Mouse (Mus musculus) left cerebral cortex, postnatal 14 days (tissue): ENCODE data around the gene Angptl2. TPM values are rescaled to one million over a fixed set of nuclear protein-coding genes. Genes with fewer than 3 reads are reported as not detected.
"Not testable (repeated sequence)": the region's sequence is repeated elsewhere in the genome, so short reads cannot be mapped to it uniquely, and the experiment has no call there.

ENCODE experiments used
- DNase-seq, 2 experiments: peaks; one replicate each; pipeline ENCODE4 v3.0.0; 2021 to 2022; ENCODE audit warnings: low spot score in 2 of 2, mixed read lengths in 1 of 2
- intact Hi-C: fragments of 180-260 bp; cut with DNase I; formaldehyde crosslinking; loops from one replicate; pipeline ENCODE4 v1.15.1; 2025
- total RNA-seq, 2 experiments: library from RNA; stranded (reverse); gene quantifications; 2 replicates each; pipeline ENCODE4 v1.2.3; 2021

Angptl2 gene
- total RNA-seq, 2 experiments from 2014 or later: 3.1 to 3.6 TPM

DNA sequence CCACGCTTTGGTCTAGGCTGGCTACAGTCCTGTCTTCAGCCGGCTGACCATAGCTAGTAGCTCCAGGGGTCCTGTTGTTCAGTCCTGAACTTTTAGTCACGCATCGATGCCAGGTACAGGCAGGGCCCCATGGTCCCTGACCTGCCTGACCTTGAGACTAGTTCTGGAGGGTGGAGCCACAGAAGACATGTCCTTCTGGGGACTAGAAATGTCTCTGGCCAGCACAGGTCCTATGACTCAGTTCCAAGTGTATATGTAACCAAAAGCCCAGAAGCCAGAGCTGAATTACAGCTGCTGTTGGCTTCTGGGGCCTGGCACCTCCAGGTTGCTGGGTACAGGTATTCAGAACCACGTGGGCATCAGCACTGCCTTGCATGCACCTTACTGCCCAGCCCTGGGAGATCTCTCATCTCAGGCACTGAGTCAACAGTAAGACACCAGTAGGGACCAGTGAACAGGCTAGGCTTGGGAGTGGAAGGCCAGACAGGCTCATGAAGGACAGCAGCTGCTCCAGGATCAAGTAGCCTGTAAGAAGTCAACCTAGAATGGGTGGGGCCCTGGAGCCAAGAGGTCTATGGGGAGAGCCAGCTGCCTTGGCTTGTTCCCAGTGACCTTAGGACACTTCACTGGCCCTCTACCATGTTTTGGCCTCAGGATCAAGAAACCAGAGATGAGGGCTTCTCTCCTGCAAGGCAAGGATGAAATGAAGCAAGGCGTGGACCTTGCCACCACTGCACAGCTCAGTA, 26.8 kb upstream of the Angptl2 start:
- DNase-seq: no peak
- intact Hi-C loops: no loop called here

GRCm38 (mm10) chr2:33189976-33190375, 25.9 kb upstream of the Angptl2 start:
- DNase-seq: no peak
- intact Hi-C loops: no loop called here

GRCm38 (mm10) chr2:33200368-33201068, 15.4 kb upstream of the Angptl2 start:
- no peak for DNase-seq
- intact Hi-C loops: no loop called here

DNA sequence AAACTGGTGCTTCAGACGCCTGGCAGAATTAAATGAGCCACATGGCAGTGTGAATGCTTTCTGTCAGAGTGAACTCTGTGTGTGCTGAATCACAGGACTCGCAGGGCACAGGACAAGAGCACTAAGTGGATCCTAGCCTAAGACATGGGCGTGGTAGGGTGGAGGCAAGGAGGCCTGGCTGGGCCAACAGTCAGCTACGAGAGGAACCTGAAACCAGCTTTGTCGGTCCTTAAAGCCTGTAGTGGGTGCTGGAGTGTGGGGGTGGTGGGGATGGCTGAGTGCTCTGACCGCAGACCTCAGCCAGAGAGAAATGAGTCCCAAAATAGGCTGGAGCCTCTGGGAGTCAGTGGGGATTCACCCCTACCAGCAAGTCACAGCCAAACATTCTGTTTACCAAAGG, 12.6 kb upstream of the Angptl2 start:
- intact Hi-C loops: no loop called here
- DNase-seq: no peak

DNA sequence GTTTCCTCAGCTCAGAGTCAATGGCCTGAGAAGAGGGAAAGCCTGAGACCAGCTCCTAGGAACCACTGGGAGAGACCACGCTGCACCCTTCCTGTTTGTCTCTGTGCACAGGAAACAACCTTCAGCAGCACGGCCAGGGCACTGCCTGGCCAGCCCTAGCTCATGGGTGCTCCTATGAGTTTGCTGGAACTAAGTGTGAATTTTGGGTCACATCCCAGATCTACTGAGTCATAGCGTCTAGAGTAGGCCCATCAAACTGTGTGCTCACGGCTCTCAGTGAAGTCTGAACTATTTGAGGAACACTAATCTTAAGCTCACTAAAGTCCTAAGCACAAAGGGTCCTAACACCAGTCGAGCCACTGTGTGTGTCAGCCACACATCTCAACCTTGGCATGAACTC, 10.9 kb upstream of the Angptl2 start:
- intact Hi-C loops: no loop called here
- no peak for DNase-seq

- DNase-seq: no peak
- intact Hi-C loops: no loop called here
Measured at GRCm38 (mm10) chr2:33205939-33206525, 9.8 kb upstream of the Angptl2 start.

- intact Hi-C loops: no loop called here
Measured at GRCm38 (mm10) chr2:33207069-33207468, 8.8 kb upstream of the Angptl2 start.

DNA sequence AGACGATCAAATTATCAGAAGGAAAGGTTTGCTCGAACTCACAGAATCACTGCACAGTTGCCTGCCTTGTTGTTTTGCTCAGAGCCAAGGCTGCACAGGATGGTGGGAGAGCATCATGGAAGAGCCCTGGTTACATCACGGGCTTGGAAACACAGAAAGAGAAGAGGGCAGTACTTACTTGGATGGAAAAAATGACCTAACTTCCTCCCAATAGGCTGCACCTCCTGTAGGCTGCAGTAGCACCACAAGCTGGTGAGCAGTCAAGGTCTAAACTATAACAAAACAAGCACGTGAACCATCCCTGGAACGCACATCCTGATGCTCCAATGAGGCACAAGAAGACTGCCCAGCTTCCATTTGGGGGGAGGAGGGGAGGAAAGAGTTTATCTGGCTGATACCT, 7.7 kb upstream of the Angptl2 start:
- no peak for DNase-seq
- intact Hi-C loops: no loop called here

More at GRCm38 (mm10) chr2:33207069-33207468, 8.8 kb upstream of the Angptl2 start:
- DNase-seq: no peak

DNA sequence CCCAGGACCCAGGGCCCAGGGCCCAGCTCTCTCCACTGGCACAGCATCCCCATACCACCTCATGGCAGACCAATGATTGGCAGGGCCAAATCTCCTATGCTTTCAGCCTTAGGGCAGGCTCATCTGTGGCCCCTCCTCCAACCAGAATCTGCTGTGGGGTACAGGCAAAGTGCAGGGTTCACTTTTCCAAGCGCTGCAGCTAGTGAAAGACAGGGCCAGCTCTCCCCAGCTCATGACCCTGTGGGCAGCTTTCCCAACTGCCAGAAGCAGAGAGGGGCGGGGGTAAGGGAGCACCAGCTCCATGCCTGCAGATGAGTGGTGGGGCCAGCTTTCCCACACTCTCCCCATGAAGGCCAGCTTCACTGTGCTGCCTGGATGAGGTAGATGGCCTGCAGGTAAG, 5.0 kb upstream of the Angptl2 start:
- no peak for DNase-seq
- intact Hi-C loops: no loop called here

DNA sequence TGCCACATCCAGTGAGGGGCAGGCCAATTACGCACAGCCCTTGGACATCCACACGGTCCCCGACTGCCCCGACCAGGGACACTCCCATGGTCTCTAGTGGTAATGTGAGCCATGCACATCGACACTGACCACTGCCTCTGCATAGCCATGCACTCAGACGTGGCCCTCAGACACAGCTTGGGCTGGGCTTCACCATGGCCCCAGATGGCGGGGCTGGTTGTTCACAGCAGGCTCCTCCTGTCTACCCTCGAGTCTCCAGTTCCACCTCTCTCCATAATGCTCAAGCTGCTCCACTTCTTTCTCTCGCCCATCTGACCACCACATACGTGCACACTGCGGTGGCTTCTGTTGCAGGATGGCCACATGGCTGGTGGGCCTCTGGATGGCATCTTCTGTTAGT, 4.6 kb upstream of the Angptl2 start:
- intact Hi-C loops, DNase-seq: not testable (repeated sequence)

GRCm38 (mm10) chr2:33215177-33215699, 631 bp upstream of the Angptl2 start:
- DNase-seq: no peak
- intact Hi-C loops: loop anchor here (5.0 kb wide), 1 partner anchor 132 kb away; no protein-coding TSS in a partner anchor

GRCm38 (mm10) chr2:33216645-33217424, 966 bp downstream of the Angptl2 start:
- DNase-seq: no peak
- intact Hi-C loops: loop anchor here (5.0 kb wide), 1 partner anchor 130 kb away; no protein-coding TSS in a partner anchor

DNA sequence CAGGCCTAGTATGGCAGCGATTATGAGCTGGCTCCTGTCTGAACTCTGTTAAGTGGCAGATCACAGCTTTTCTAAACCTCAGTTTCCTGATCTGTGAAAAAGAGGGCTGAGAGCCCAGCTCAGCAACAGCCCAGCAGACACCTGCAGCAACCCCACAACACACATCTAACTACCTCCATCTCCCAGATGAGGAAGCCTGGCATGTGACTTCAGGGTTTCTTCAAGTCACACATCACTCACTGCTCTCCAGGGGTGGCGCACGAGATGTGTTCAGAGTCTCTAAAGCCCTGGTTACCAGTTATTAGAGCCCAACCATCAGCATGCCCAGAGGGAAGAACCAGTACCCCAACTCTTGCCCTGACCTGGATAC, 1.5 kb downstream of the Angptl2 start:
- intact Hi-C loops: loop anchor here (5.0 kb wide), 1 partner anchor 130 kb away; no protein-coding TSS in a partner anchor

DNA sequence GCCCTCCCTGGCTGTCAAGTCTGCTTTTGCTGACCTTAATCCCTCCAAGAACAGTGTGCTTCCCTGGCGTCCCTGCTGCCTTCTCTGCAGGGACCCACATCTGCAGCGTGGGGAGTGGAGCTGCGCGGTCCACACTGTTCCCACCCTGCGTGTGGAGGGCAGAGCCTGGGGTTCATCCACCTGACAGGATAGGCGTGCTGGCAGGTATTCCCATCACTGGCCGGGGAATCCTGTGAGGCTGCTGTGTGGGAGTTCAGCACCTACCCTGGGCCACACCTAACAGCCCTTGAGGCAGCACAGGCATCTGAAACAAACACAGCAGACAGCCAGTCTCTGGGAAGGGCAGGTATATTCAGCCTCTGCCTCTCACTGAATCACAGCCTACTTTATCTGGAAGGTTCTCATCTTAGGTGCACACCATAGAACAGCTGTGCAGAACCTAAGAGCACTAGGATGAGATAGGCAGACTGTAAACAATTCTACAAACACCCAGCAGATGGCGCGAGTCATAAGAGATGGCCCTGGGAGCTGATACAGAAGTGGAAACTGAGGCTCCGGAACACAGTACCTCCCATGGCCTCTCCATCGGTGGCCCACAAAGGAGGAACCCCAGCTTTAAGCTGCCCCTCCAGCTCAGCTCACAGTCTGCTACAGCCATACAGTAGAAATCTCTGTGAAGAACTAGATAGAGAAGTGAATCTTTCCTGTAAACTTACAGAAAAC, 3.2 kb downstream of the Angptl2 start:
- intact Hi-C loops: loop anchor here (5.0 kb wide), 1 partner anchor 128 kb away; no protein-coding TSS in a partner anchor
- peak in 1 of 2 experiments; percentile 64 for DNase-seq

More for the DNA sequence above, 1.5 kb downstream of the Angptl2 start:
- DNase-seq: no peak

- DNase-seq: no peak
- intact Hi-C loops: loop anchor here (5.0 kb wide), 1 partner anchor 128 kb away; no protein-coding TSS in a partner anchor
Measured at GRCm38 (mm10) chr2:33219637-33220036, 3.8 kb downstream of the Angptl2 start.

DNA sequence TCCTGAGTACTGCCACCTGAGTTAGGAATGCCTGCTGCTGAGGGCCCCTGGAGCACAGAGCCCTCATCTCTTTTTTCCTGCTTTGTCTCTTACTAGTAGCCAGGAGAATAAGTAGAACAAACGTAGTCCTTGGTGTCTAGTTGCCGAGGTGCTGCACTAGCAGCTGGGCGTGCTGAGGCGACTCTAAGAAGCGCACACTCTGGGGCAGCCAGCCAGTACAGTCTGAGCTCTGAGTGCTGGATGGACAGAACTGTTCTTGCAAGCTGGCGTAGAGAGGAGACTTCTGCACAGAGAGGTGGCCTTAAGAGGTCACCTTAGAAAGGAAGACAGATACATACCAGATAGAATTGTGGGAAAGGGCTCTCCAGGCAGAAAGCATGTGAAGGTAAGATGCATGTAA, 4.4 kb downstream of the Angptl2 start:
- intact Hi-C loops: no loop called here
- DNase-seq: no peak

GRCm38 (mm10) chr2:33220674-33221338, 4.9 kb downstream of the Angptl2 start:
- intact Hi-C loops: no loop called here
- no peak for DNase-seq

- DNase-seq: no peak
- intact Hi-C loops: no loop called here
Measured at GRCm38 (mm10) chr2:33221339-33221900, 5.6 kb downstream of the Angptl2 start.
